Mouse (Mus musculus): ENCODE measurements at regions not wholly inside any gene's neighbourhood (a gene's known extent, or its start where the extent isn't known, plus 50 kb on each side); places are given as distances from the start of the nearest gene placed in this dataset.

- H3K9ac ChIP-seq (ENCODE audit: control insufficient read depth, low read depth, low read length, poor library complexity, severe bottlenecking), result no peak overlapping the region
- no peak for DNase-seq (ENCODE audit: low read depth, low spot score)
- H3K27me3 ChIP-seq (ENCODE audit: control insufficient read depth in 1 of 2, insufficient read depth in 2 of 2, low read length in 2 of 2), result no peaks in the 10 kb centered on the region
- H3K4me1 ChIP-seq (ENCODE audit: control insufficient read depth in 1 of 2, insufficient read depth in 2 of 2, low read length in 2 of 2), result no peaks in the 10 kb centered on the region
- no peaks in the 10 kb centered on the region for H3K36me3 ChIP-seq (ENCODE audit: control insufficient read depth in 1 of 2, insufficient read depth in 2 of 2, low read length in 2 of 2)
- no peak overlapping the region for H3K27ac ChIP-seq (ENCODE audit: control insufficient read depth, low read depth, low read length)
- no peak overlapping the region for H3K4me3 ChIP-seq (ENCODE audit: control insufficient read depth in 1 of 2, insufficient read depth in 1 of 2, low read depth in 2 of 2, low read length in 2 of 2)
- no peaks in the 10 kb centered on the region for H3K79me2 ChIP-seq (ENCODE audit: control insufficient read depth, insufficient read depth, low read length, poor library complexity)
- TF ChIP-seq HCFC1 (IDR thresholded peaks at IDR 0.05; ENCODE audit: low read depth, low read length), result no peak
- TF ChIP-seq TAL1 (IDR thresholded peaks at IDR 0.05; ENCODE audit: low read length), result no peak
- TF ChIP-seq KAT2A (conservative IDR thresholded peaks at IDR 0.05; ENCODE audit: low read depth, low read length), result no peak
- no peak for TF ChIP-seq NELFE (IDR thresholded peaks at IDR 0.05; ENCODE audit: low read depth, low read length)
- no peak for TF ChIP-seq POLR2AphosphoS5 (IDR thresholded peaks at IDR 0.05; ENCODE audit: borderline replicate concordance, low read depth, low read length)
- no peak for TF ChIP-seq USF2 (IDR thresholded peaks at IDR 0.05; ENCODE audit: borderline replicate concordance in 1 of 2, insufficient read depth in 1 of 2, low read depth in 1 of 2, low read length in 2 of 2)
- no peak for TF ChIP-seq POLR2A (IDR thresholded peaks at IDR 0.05; ENCODE audit: control insufficient read depth in 1 of 2, insufficient read depth in 1 of 2, low read depth in 1 of 2, low read length in 2 of 2, poor library complexity in 1 of 2)
- no peak for TF ChIP-seq POLR2AphosphoS2 (IDR thresholded peaks at IDR 0.05; ENCODE audit: low read length)
- no peak for TF ChIP-seq ZC3H11A (IDR thresholded peaks at IDR 0.05; ENCODE audit: low read depth, low read length)
- no peak for TF ChIP-seq MAX (IDR thresholded peaks at IDR 0.05; ENCODE audit: low read length)
- TF ChIP-seq ZMIZ1 (IDR thresholded peaks at IDR 0.05; ENCODE audit: low read depth, low read length), result no peak
- TF ChIP-seq UBTF (IDR thresholded peaks at IDR 0.05; ENCODE audit: borderline replicate concordance, insufficient read depth, low read depth, low read length), result no peak
- TF ChIP-seq BHLHE40 (IDR thresholded peaks at IDR 0.05; ENCODE audit: borderline replicate concordance, low read depth, low read length), result no peak
- TF ChIP-seq MXI1 (IDR thresholded peaks at IDR 0.05; ENCODE audit: low read depth, low read length), result no peak
- no peaks in the 10 kb centered on the region for H3K9me3 ChIP-seq (replicated peaks; ENCODE audit: insufficient read depth, low read length)
Measured at GRCm38 (mm10) chr14:46240896-46241295, 138.3 kb upstream of the Gm15217 start.

GRCm38 (mm10) chr14:46247491-46248484, 131.4 kb upstream of the Gm15217 start:
- TF ChIP-seq TAL1 (IDR thresholded peaks at IDR 0.05; ENCODE audit: low read length), result no peak
- TF ChIP-seq ZNF384 (IDR thresholded peaks at IDR 0.05; ENCODE audit: low read depth, low read length), result no peak
- TF ChIP-seq SMC3 (IDR thresholded peaks at IDR 0.05; ENCODE audit: low read depth, low read length), result no peak
- TF ChIP-seq GABPA (IDR thresholded peaks at IDR 0.05; ENCODE audit: low read depth, low read length), result no peak
- no peak for TF ChIP-seq USF1 (IDR thresholded peaks at IDR 0.05; ENCODE audit: low read depth, low read length)
- no peak for TF ChIP-seq UBTF (IDR thresholded peaks at IDR 0.05; ENCODE audit: borderline replicate concordance, insufficient read depth, low read depth, low read length)
- TF ChIP-seq EP300 (IDR thresholded peaks at IDR 0.05; ENCODE audit: low read depth in 1 of 2, low read length in 2 of 2), result no peak
- TF ChIP-seq NRF1 (IDR thresholded peaks at IDR 0.05; ENCODE audit: insufficient read depth, low read depth, low read length, poor library complexity, severe bottlenecking), result no peak
- no peak for TF ChIP-seq MYC (IDR thresholded peaks at IDR 0.05; ENCODE audit: low read depth, low read length)
- Histone ChIP-seq H3K36me3 (ENCODE audit: control insufficient read depth in 1 of 2, insufficient read depth in 2 of 2, low read length in 2 of 2) (no peaks in the 10 kb centered on the region), H3K4me3 (ENCODE audit: control insufficient read depth in 1 of 2, insufficient read depth in 1 of 2, low read depth in 2 of 2, low read length in 2 of 2) (no peak overlapping the region), H3K4me1 (ENCODE audit: control insufficient read depth in 1 of 2, insufficient read depth in 2 of 2, low read length in 2 of 2) (no peaks in the 10 kb centered on the region), H3K9me3 (replicated peaks; ENCODE audit: insufficient read depth, low read length) (no peaks in the 10 kb centered on the region), H3K27me3 (ENCODE audit: control insufficient read depth in 1 of 2, insufficient read depth in 2 of 2, low read length in 2 of 2) (no peaks in the 10 kb centered on the region), H3K9ac (ENCODE audit: control insufficient read depth, low read depth, low read length, poor library complexity, severe bottlenecking) (no peak overlapping the region), H3K79me2 (ENCODE audit: control insufficient read depth, insufficient read depth, low read length, poor library complexity) (no peaks in the 10 kb centered on the region), H3K27ac (ENCODE audit: control insufficient read depth, low read depth, low read length) (no peak overlapping the region)
- no peak for DNase-seq (ENCODE audit: low read depth, low spot score)

Data from MEL (cell line).